Mouse (Mus musculus): Measurements from ENCODE around the gene Wbp4.

The Wbp4 gene

DNA sequence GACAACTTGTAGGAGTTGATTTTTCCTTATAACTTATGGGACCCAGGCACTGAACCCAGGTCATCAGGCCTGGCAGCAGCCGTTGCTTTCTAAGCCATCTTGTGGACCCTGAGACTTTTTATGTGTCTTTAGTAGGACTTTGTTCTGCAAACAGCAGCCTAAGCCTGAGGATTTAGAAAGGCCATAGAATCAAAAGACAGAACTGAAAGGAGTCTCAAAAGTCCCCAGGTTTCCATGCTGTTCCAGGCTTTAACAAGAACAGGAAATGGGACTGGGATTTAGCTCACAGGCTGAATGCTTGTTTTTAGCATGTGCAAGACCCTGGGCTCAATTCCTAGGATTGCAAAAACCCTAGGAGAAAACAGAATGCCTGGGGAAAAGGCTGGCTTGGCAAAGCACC, 26.5 kb upstream of the Wbp4 start:
- no peak for DNase-seq (ENCODE audit: low spot score in 2 of 2)

DNA sequence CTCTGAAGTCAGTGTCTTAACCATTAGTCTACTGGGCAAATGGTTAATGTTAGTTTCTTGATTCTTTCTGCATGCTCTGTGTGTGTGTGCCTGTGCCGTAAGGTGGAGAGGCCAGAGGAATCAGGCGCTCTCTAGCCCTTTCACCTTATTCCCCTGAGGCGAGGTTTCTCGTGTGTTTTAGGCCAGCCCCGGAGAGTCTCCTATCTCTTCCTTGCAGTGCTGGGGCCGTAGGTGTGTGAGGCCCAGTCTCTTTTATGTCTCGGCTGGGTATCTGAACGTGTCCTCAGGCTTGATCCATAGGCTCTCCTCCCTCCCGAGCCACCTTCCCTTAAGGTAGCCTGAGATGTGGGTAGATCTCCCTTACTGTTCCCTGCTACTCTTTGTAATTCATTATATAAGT, 24.9 kb upstream of the Wbp4 start:
- no peak for DNase-seq (ENCODE audit: low spot score in 2 of 2)

DNA sequence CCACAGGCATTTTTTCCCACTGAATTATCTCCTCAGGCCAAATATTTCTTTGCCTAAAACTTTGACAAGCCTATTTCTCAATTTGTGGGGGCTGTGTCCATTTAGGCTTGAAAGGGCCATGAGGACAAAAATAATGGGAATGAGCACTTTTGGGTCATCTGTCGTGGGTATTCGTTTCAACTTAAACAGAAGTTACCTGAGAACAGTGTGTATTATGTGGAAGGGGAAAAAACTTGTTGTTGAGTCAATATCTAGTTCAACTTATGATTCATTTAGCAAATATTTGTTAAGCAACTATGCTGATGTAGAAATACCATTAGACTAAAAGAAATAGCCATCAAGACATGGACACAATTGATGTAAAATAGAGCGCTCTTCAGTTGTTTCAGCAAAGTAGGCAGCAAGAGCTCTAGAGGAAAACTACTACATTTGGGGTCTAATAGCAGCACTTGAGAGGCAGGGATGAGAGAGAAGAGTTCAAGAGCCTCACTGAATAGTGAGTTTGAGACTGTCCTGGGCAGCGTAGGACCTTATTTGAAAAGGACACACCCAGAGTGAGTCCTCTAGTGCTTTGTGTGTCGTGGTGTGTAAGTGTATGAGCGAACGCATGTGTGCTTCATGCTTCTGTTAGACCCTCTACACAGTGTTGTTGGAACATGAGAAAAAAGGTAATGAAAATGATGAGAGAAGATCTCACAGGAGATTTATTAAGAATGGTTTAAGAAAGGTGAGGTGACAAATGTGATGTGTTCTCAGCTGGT, 23.1 kb upstream of the Wbp4 start:
- DNase-seq (ENCODE audit: low spot score in 2 of 2) = no peak

- no peak for DNase-seq (ENCODE audit: low spot score in 2 of 2)
Measured at GRCm38 (mm10) chr14:79503371-79504075, 22.2 kb upstream of the Wbp4 start.

GRCm38 (mm10) chr14:79500756-79501155, 19.4 kb upstream of the Wbp4 start:
- DNase-seq (ENCODE audit: low spot score in 2 of 2) = no peak

- DNase-seq (ENCODE audit: low spot score in 2 of 2) = no peak
Measured at GRCm38 (mm10) chr14:79499326-79499725, 18.0 kb upstream of the Wbp4 start.

DNA sequence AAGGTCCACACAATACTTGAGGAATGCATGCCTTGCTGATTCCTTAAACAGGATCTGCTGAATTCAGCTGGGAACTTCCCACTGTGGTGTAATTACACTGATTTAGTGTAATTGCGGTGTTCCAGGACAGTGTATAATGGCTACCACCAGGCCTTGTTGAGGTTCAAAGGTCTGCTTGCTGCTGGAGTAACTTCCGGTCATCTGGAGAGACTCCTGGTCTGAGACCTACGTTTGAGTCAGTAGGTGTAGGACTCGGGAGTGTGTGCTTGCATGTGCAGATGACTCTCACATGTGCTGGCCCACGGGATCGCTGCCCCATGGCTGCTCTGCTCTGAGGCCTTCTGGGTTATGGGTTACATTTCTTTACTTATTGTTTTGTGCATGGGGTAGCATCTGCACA, 13.0 kb upstream of the Wbp4 start:
- DNase-seq (ENCODE audit: low spot score in 2 of 2) = no peak

DNA sequence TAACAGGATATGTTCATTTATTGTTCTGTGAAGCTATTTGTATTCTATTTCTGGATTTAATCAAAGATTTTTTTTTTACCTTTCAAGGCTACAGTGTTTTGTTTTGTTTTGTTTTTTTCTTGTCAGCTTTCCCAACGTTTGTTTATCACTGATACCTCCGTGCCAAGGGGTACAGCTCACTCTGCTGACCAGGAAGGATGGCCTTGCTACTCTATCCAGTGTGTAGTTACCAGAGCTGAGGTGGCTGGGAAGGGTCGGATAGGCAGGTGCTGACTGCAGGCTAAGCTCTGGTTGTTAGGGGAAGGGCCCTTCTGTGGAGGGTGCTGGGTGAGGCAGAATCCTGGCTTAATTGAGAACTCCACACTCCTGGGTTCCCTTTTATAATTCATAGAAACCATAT, 8.9 kb upstream of the Wbp4 start:
- no peak for DNase-seq (ENCODE audit: low spot score in 2 of 2)

- DNase-seq (ENCODE audit: low spot score in 2 of 2) = no peak
Measured at GRCm38 (mm10) chr14:79489150-79489549, 7.8 kb upstream of the Wbp4 start.

- no peak for DNase-seq (ENCODE audit: low spot score in 2 of 2)
Measured at GRCm38 (mm10) chr14:79488531-79488930, 7.2 kb upstream of the Wbp4 start.

DNA sequence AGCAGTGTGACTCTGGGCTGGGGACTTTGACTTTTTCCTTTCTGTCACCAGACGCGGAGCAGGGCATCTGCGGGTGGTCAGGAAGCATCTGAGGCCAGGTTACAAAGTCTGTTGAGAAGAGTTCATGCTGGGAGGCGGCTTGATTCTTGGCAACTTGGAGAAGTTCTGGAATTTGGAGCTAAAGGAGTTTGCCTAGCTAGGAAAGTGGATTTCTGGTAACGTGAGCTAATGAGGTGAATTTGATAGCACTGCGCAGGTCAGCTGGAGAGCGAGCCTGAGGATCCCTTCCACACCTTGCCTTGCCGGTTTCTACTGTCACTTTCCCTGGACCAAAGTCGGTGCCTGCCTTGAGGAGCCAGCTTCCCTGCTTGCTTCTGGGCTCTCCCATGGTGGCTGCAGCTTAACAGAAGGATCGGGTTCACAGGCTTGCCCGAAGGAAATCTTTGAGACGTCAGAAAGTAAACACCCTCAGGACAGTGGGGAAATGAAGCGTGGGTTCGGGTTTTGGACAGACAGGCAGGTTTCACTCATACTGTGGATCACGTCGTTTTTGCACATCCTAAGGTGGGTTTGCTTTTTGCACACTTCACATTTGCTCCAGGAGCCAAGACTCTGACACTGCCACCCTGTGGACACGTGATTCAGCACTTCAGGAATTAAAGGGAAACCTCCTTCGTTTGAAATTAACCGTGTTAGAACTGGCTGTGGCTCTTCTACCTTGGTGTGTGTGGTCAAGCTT, 5.8 kb upstream of the Wbp4 start:
- DNase-seq (ENCODE audit: low spot score in 2 of 2) = no peak

- no peak for DNase-seq (ENCODE audit: low spot score in 2 of 2)
Measured at GRCm38 (mm10) chr14:79486617-79486992, 5.3 kb upstream of the Wbp4 start.

DNA sequence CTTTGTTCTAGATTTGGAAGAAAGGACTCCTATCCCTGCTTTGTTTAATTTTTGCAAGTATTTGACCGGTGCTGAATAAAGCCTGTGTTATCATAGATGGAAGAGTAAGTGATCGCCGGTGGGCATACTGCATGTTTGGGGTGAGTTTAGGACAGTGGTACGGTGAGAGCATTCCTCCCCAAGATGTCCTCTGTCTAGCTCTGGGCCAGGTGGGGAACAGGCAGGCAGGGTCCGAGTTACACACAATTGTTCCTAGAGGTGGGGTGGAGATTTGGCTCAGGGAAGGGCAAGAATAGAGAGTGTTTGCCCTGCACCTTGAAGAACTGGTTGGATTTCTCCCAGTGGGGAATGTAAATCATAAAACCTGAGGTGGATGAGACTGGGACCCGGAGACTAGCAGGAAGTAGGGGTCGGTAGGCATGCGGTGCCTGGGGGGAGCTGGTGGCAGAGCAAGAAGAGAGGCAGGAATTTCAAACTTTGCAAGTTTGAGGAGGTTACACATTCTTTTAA, 2.3 kb upstream of the Wbp4 start:
- no peak for DNase-seq (ENCODE audit: low spot score in 2 of 2)

- DNase-seq (ENCODE audit: low spot score in 2 of 2) = no peak
Measured at GRCm38 (mm10) chr14:79482747-79483355, 1.5 kb upstream of the Wbp4 start.

GRCm38 (mm10) chr14:79482251-79482661, 936 bp upstream of the Wbp4 start:
- no peak for DNase-seq (ENCODE audit: low spot score in 2 of 2)

DNA sequence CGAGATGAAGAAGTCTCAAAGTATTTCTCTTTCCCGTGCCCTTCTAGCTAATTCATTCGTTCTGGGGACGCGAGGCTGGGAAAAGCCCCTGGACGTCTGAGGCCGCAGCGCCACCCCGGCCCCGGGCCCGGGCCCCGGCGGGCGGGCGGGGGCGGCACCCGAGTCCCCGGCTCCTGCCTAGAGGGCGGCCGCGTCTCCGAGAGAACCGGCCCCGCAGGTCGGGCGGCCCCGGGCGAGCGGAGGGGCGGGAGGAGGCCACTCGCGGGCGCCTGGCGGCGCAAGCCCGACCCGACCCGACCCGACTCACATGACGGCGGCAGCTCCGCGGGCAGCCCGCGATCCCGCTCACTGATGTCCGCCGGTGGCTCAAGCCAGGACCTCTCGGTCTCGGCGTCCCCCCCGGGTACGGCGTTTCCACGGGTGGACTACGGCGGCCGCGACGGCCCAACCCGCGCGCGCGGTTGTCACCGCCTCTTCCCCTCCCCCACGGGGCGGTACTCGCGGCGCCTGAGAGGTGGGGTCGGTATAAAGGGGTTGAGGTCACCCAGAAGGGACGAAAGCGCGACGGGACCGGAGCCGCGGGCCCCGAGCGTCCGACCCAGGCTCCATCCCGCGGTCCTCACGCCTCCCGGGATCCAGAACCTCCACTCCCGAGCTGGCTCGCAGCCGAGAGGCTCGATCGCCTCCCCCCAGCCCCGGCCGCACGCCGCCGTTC, 539 bp downstream of the Wbp4 start, which contains the start of gene Elf1:
Gene Elf1 (plus strand): TSS at position 571 of the 715 bp plus-strand sequence.
- DNase-seq (ENCODE audit: low spot score in 2 of 2) = peak; percentile 88 to 93

GRCm38 (mm10) chr14:79473384-79473783, 7.9 kb downstream of the Wbp4 start:
- DNase-seq (ENCODE audit: low spot score in 2 of 2) = no peak

GRCm38 (mm10) chr14:79467621-79468020, 13.7 kb downstream of the Wbp4 start:
- peak in 1 of 2 experiments; percentile 42 for DNase-seq (ENCODE audit: low spot score in 2 of 2)

- no peak for DNase-seq (ENCODE audit: low spot score in 2 of 2)
Measured at GRCm38 (mm10) chr14:79465623-79466022, 15.7 kb downstream of the Wbp4 start.

DNA sequence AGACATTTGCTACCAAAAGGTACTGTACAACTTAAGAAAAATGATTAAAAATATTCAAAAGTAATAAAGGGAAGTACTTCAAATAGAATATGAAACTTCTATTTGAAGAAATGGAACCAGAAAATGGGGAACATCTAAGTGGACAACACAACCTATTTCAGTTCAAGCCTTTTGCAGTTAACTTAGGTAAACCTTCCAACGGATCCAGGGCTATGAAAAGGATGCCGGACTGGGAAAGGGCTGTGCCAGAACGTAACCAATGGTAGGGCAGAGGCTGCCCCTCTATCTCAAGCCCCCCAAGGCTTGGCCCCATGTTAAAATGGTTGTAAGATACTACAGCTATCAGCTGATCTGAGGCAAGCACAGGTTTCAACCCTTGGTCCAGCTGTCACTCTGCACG, 20.3 kb downstream of the Wbp4 start:
- DNase-seq (ENCODE audit: low spot score in 2 of 2) = no peak

DNA sequence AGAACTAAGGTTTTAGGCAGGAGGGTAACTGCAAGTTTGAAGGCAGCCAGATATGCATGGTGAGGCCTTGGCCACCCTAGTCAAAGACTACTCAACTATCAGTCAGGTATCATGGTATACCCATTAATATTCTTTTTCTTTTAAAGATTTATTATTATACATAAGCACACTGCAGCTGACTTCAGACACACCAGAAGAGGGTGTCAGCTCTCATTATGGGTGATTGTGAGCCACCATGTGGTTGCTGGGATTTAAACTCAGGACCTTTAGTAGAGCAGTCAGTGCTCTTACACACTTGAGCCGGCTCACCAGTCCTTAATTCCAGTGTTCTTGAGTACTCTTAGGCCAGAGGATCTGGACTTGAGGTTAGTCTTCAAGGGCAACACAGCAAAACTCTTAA, 20.9 kb downstream of the Wbp4 start:
- DNase-seq (ENCODE audit: low spot score in 2 of 2) = no peak

All from spleen, postnatal 14 days (tissue).